In the genomic region with DNA sequence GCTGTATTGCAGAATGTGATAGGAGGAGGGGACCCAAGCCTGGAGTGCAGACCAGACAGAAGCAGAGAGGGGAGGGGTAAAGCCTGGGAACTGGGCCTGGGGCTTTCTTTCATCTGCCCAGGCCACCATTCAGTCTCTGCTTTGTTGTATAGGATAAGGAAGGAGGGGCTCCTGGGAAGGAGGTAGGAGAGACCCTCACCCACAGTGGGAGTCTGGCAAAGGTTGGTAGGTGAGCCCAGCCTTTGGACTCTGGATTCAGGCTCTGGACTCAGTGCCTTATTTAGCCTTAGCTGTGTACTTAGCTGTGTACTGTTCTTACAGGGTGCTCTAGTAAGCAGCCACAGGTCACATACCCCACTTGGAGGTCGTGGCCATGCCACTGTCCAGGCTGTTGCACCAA, we compare ENCODE assay signal across 9 mouse cellular contexts. TPM values are rescaled to one million over a fixed set of nuclear protein-coding genes. Genes with fewer than 3 reads are reported as not detected.
A peak's percentile ranks its signal among the peaks of the same experiment; 100 is the strongest.
DNase-seq lines count a peak whose midpoint lies in the region; ATAC-seq lines count a peak whose summit lies in the region.
"Had no signal": no experiment of that assay in that cellular context is flagged by ENCODE, and none has a peak within 500 bp of the region (broad histone marks: within the 10 kb centered on the region; RNA-seq: fewer than 3 reads in every experiment).

No protein-coding gene starts in this region.

- H3K36me3 ChIP-seq in midbrain, embryonic 10.5 days: no peaks in the 10 kb centered on the region
- no peaks in the 10 kb centered on the region for H3K36me3 ChIP-seq in midbrain, embryonic 16.5 days (ENCODE audit: control insufficient read depth, insufficient read depth, low read length)
- H3K36me3 ChIP-seq in forebrain, embryonic 13.5 days (ENCODE audit: poor library complexity, severe bottlenecking): no peaks in the 10 kb centered on the region
- no peaks in the 10 kb centered on the region for H3K36me3 ChIP-seq in hindbrain, embryonic 16.5 days (ENCODE audit: control insufficient read depth, insufficient read depth, low read length)
- no peaks in the 10 kb centered on the region for H3K36me3 ChIP-seq in midbrain, embryonic 15.5 days (replicated peaks)

- no peak overlapping the region for H3K9ac ChIP-seq in midbrain, embryonic 16.5 days (ENCODE audit: low read depth, low read length)
- no peak overlapping the region for H3K9ac ChIP-seq in forebrain, embryonic 13.5 days
- no peak overlapping the region for H3K9ac ChIP-seq in hindbrain, embryonic 16.5 days (ENCODE audit: low read depth, low read length)
- H3K9ac ChIP-seq in midbrain, embryonic 15.5 days: no peak overlapping the region

- no peaks in the 10 kb centered on the region for H3K9me3 ChIP-seq in midbrain, embryonic 10.5 days (replicated peaks)
- no peaks in the 10 kb centered on the region for H3K9me3 ChIP-seq in midbrain, embryonic 16.5 days (replicated peaks; ENCODE audit: control insufficient read depth, low read length, poor library complexity, severe bottlenecking)
- H3K9me3 ChIP-seq in forebrain, embryonic 13.5 days (replicated peaks): no peaks in the 10 kb centered on the region
- no peaks in the 10 kb centered on the region for H3K9me3 ChIP-seq in hindbrain, embryonic 16.5 days (ENCODE audit: control insufficient read depth, low read length)
- H3K9me3 ChIP-seq in midbrain, embryonic 15.5 days: no peaks in the 10 kb centered on the region

- H3K4me3 ChIP-seq in midbrain, embryonic 10.5 days: peak overlapping the region; percentile 14; the same call in 1 of the 2 replicates
- no peak overlapping the region for H3K4me3 ChIP-seq in midbrain, embryonic 16.5 days (ENCODE audit: low read depth, low read length)
- H3K4me3 ChIP-seq in forebrain, embryonic 13.5 days: no peak overlapping the region
- H3K4me3 ChIP-seq in hindbrain, embryonic 16.5 days (ENCODE audit: low read length): no peak overlapping the region
- no peak overlapping the region for H3K4me3 ChIP-seq in midbrain, embryonic 15.5 days

- no peaks in the 10 kb centered on the region for H3K27me3 ChIP-seq in midbrain, embryonic 10.5 days (ENCODE audit: low read depth, poor library complexity, severe bottlenecking)
- H3K27me3 ChIP-seq in midbrain, embryonic 16.5 days (ENCODE audit: control insufficient read depth, insufficient read depth, low read depth, low read length): no peaks in the 10 kb centered on the region
- no peaks in the 10 kb centered on the region for H3K27me3 ChIP-seq in forebrain, embryonic 13.5 days
- H3K27me3 ChIP-seq in hindbrain, embryonic 16.5 days (replicated peaks; ENCODE audit: control insufficient read depth, insufficient read depth, low read length): no peaks in the 10 kb centered on the region
- H3K27me3 ChIP-seq in midbrain, embryonic 15.5 days (replicated peaks): no peaks in the 10 kb centered on the region

- WGBS in midbrain, embryonic 10.5 days: 66% methylated on average over 1 of the region's 1 CpGs
- WGBS in midbrain, embryonic 16.5 days: 70% methylated on average over 1 of the region's 1 CpGs
- WGBS in forebrain, embryonic 13.5 days: 54% methylated on average over 1 of the region's 1 CpGs
- WGBS in hindbrain, embryonic 16.5 days: 64% methylated on average over 1 of the region's 1 CpGs
- WGBS in midbrain, embryonic 15.5 days: 59% methylated on average over 1 of the region's 1 CpGs

- H3K4me2 ChIP-seq in midbrain, embryonic 16.5 days (ENCODE audit: low read length): no peak overlapping the region
- H3K4me2 ChIP-seq in forebrain, embryonic 13.5 days: no peak overlapping the region
- no peak overlapping the region for H3K4me2 ChIP-seq in hindbrain, embryonic 16.5 days (ENCODE audit: low read length)
- no peak overlapping the region for H3K4me2 ChIP-seq in midbrain, embryonic 15.5 days

- ATAC-seq in midbrain, embryonic 16.5 days: no peak; the same call in 1 of the 2 replicates
- peak; percentile 72 for ATAC-seq in forebrain, embryonic 13.5 days
- peak; percentile 53 for ATAC-seq in hindbrain, embryonic 16.5 days
- ATAC-seq in midbrain, embryonic 15.5 days (replicated peaks): peak; percentile 25; the same call in 1 of the 2 replicates

- H3K4me1 ChIP-seq in midbrain, embryonic 10.5 days: peaks cover 71% of the 10 kb centered on the region
- H3K4me1 ChIP-seq in midbrain, embryonic 16.5 days (ENCODE audit: control insufficient read depth, insufficient read depth, low read length): peaks cover 20% of the 10 kb centered on the region
- peaks cover 49% of the 10 kb centered on the region for H3K4me1 ChIP-seq in forebrain, embryonic 13.5 days
- peaks cover 13% of the 10 kb centered on the region for H3K4me1 ChIP-seq in hindbrain, embryonic 16.5 days (ENCODE audit: control insufficient read depth, insufficient read depth, low read depth, low read length)
- H3K4me1 ChIP-seq in midbrain, embryonic 15.5 days: peaks cover 18% of the 10 kb centered on the region

- peak; percentile 44 for DNase-seq in midbrain, embryonic 10.5 days (ENCODE audit: low spot score)
- no peak for DNase-seq in gastrocnemius, postnatal 10 days
- DNase-seq in right cerebral cortex, postnatal 14 days: no peak
- DNase-seq: heart, adult 18-20 months; heart, postnatal 36 days had no signal

- peak overlapping the region; percentile 83 for H3K27ac ChIP-seq in midbrain, embryonic 10.5 days (replicated peaks)
- no peak overlapping the region for H3K27ac ChIP-seq in midbrain, embryonic 16.5 days (ENCODE audit: low read length)
- peak overlapping the region; percentile 27; the same call in 1 of the 2 replicates for H3K27ac ChIP-seq in forebrain, embryonic 13.5 days
- H3K27ac ChIP-seq in hindbrain, embryonic 16.5 days (ENCODE audit: low read depth, low read length): no peak overlapping the region
- 0 out of 2 replicates have a peak overlapping the region, but pooled peaks have one; percentile 22 for H3K27ac ChIP-seq in midbrain, embryonic 15.5 days

RNA-seq across cellular contexts. Expression of a gene that starts 8.8 kb away (rescaled TPM):
- polyA plus RNA-seq in midbrain, embryonic 10.5 days (2016; fragmentation: Nextera tagmentation; extraction: Ambion mirVana): 41.0 and 41.9 TPM in 2 replicates
- 97.2 and 107 TPM in 2 replicates for polyA plus RNA-seq in midbrain, embryonic 16.5 days (2015; fragmentation: Nextera tagmentation; extraction: Ambion mirVana)
- polyA plus RNA-seq in forebrain, embryonic 13.5 days (2015; fragmentation: Nextera tagmentation; extraction: Ambion mirVana): 31.4 and 37.0 TPM in 2 replicates
- polyA plus RNA-seq in hindbrain, embryonic 16.5 days (2015; fragmentation: Nextera tagmentation; extraction: Ambion mirVana): 150 and 167 TPM in 2 replicates
- polyA plus RNA-seq in midbrain, embryonic 15.5 days (2015; fragmentation: Nextera tagmentation; extraction: Ambion mirVana): 92.6 and 97.2 TPM in 2 replicates
- 10 to 100 TPM; 13.9 to 14.0 TPM for total RNA-seq in gastrocnemius, postnatal 10 days (2021)

Comparison
In these comparisons a context has a peak if more than half of its experiments do, and no peak if none do; other contexts are left out.
1. H3K27ac ChIP-seq: peak in midbrain, embryonic 10.5 days (single experiment), forebrain, embryonic 13.5 days (single experiment) and midbrain, embryonic 15.5 days (single experiment); none in midbrain, embryonic 16.5 days (single experiment) and hindbrain, embryonic 16.5 days (single experiment).